Mouse (Mus musculus) heart, postnatal 0 days (tissue): ENCODE measurements around the gene Cyp1b1.

Experiments used
- CTCF ChIP-seq: IDR thresholded peaks from 2 replicates; pipeline ENCODE4 v1.5.1; 2016; ENCODE audit warnings: antibody characterized with exemption, control low read depth, low read depth
- EP300 ChIP-seq: IDR thresholded peaks from 2 replicates; pipeline ENCODE4 v1.6.1; 2016; ENCODE audit warnings: antibody characterized with exemption, low read depth

DNA sequence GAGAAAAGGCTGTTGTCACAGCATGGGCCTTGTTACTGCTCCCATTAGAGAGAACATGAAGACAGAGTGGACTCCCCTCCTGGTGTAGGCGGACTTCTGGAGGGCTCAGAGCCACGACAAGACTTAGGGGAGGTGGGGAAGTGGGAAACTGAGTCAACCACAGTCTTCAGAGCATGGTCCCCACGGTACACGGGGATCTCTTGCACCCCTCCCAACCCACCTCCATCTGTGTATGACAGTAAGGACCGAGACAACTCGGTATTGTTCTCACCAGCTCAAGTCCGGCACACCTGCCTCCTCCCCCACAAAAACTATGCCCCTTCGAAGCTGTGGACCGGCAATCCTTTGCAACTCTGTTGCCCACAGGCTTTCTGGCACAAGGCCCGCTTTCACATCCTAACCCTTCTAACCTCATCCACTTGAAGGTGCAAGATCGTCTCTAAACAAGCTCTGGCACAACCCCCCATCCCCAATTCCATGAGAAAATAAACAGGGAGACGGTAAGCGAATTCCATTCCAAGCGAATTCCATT, 13.3 kb upstream of the Cyp1b1 start:
- TF ChIP-seq CTCF (no peak), EP300 (no peak)
